Mouse (Mus musculus) myocyte (in vitro differentiated cells): ENCODE results near the gene Recql.

Source experiments
- E2F4 ChIP-seq: IDR thresholded peaks from one replicate; pipeline ENCODE4 v1.6.1; 2011; ENCODE audit warnings: mild to moderate bottlenecking, control low read depth, moderate library complexity; ENCODE audit not compliant: insufficient read depth
- TCF12 ChIP-seq: IDR thresholded peaks from one replicate; pipeline ENCODE4 v1.6.1; 2011; ENCODE audit warnings: mild to moderate bottlenecking, control low read depth; ENCODE audit not compliant: poor library complexity, insufficient read depth, severe bottlenecking
- TCF3 ChIP-seq: IDR thresholded peaks from one replicate; pipeline ENCODE4 v1.6.1; 2011; ENCODE audit warnings: low read depth, control low read depth; ENCODE audit not compliant: insufficient read length
- USF1 ChIP-seq: IDR thresholded peaks from one replicate; pipeline ENCODE4 v1.6.1; 2011; ENCODE audit warnings: low read depth, mild to moderate bottlenecking, control low read depth, moderate library complexity

GRCm38 (mm10) chr6:142381615-142382014 is 5.3 kb downstream of the Recql start:
- TF ChIP-seq TCF12 (no peak), USF1 (no peak), E2F4 (no peak), TCF3 (no peak)
